ENCODE assay signal across 11 mouse cellular contexts in the genomic region with DNA sequence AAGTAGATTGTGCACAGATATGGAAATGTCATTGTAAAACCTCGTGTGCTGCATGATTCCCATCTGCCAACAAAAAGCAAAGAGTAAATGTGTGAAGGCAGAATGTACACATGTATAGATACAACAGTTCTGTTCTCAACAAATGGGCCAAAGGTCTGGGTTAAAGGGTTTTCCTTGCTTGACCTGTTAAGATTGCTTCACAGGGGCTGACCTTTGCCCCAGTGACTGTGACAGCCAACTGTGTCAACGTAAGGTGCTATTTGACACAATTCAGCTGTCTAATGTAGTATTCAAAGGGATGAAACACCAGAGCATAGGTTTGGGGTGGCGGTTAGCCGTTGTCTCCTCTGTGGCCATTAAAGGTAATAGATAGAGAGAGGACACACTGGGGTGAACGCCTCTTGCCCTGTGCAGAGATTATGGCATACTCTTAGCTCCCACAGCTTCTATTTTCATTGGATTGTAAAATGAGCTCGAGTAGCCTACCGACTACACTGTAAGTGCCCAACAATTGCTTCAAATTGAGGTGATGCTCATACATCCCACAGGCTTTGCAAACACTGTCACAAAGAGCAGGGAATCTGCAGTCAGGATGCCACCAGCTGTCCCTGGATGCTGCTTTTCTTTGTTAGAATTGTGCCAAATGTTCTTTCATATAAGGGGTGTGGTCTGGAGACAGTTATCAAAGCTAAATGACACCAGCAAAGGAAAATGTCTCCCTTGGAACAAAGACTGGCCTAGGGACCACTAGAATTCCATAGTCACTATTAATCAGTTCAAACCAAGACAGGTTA.
DNase-seq lines count a peak whose midpoint lies in the region; ATAC-seq lines count a peak whose summit lies in the region.
"Had no signal": no experiment of that assay in that cellular context is flagged by ENCODE, and none has a peak within 500 bp of the region (broad histone marks: within the 10 kb centered on the region; RNA-seq: fewer than 3 reads in every experiment).

No protein-coding gene starts in this region.

- H3K4me2 ChIP-seq in hindbrain, embryonic 16.5 days (ENCODE audit: low read length), result no peak overlapping the region
- H3K4me2 ChIP-seq: embryonic facial prominence, embryonic 13.5 days; intestine, embryonic 15.5 days; limb, embryonic 15.5 days had no signal

- no peaks in the 10 kb centered on the region for H3K27me3 ChIP-seq in hindbrain, embryonic 16.5 days (replicated peaks; ENCODE audit: control insufficient read depth, insufficient read depth, low read length)
- H3K27me3 ChIP-seq: embryonic facial prominence, embryonic 13.5 days; intestine, embryonic 15.5 days had no signal

- ATAC-seq in hindbrain, embryonic 16.5 days, result no peak
- ATAC-seq: intestine, embryonic 15.5 days had no signal

- WGBS in hindbrain, embryonic 16.5 days, result 57% methylated on average over 7 of the region's 7 CpGs

- no peaks in the 10 kb centered on the region for H3K36me3 ChIP-seq in hindbrain, embryonic 16.5 days (ENCODE audit: control insufficient read depth, insufficient read depth, low read length)
- H3K36me3 ChIP-seq: embryonic facial prominence, embryonic 13.5 days; intestine, embryonic 15.5 days; limb, embryonic 15.5 days had no signal

- H3K4me3 ChIP-seq in hindbrain, embryonic 16.5 days (ENCODE audit: low read length), result no peak overlapping the region
- H3K4me3 ChIP-seq: embryonic facial prominence, embryonic 13.5 days; intestine, embryonic 15.5 days; limb, embryonic 15.5 days had no signal

- peaks cover 11% of the 10 kb centered on the region for H3K4me1 ChIP-seq in hindbrain, embryonic 16.5 days (ENCODE audit: control insufficient read depth, insufficient read depth, low read depth, low read length)
- H3K4me1 ChIP-seq: embryonic facial prominence, embryonic 13.5 days; intestine, embryonic 15.5 days; limb, embryonic 15.5 days had no signal

- peak; percentile 76 for DNase-seq in adrenal gland, postnatal 10 days
- DNase-seq in adrenal gland, adult 8-10 months, result no peak
- DNase-seq in layer of hippocampus, adult 11-12 months (ENCODE audit: low spot score), result peak; percentile 36
- DNase-seq in layer of hippocampus, postnatal 36 days, result no peak
- DNase-seq in embryo, embryonic 10.5 days (ENCODE audit: low spot score), result peak; percentile 26
- DNase-seq in thymus, postnatal 25 days, result no peak
- no peak for DNase-seq in cerebellum, adult 9-10 months

- H3K9ac ChIP-seq in hindbrain, embryonic 16.5 days (ENCODE audit: low read depth, low read length), result no peak overlapping the region
- H3K9ac ChIP-seq: embryonic facial prominence, embryonic 13.5 days; intestine, embryonic 15.5 days; limb, embryonic 15.5 days had no signal

- no peaks in the 10 kb centered on the region for H3K9me3 ChIP-seq in hindbrain, embryonic 16.5 days (ENCODE audit: control insufficient read depth, low read length)
- H3K9me3 ChIP-seq: embryonic facial prominence, embryonic 13.5 days; intestine, embryonic 15.5 days; limb, embryonic 15.5 days had no signal

- H3K27ac ChIP-seq in hindbrain, embryonic 16.5 days (ENCODE audit: low read depth, low read length), result peak overlapping the region; percentile 48; the same call in 1 of the 2 replicates
- H3K27ac ChIP-seq: embryonic facial prominence, embryonic 13.5 days; intestine, embryonic 15.5 days; limb, embryonic 15.5 days had no signal

Comparison
In these comparisons a context has a peak if more than half of its experiments do, and no peak if none do; other contexts are left out.
1. DNase-seq: peak in adrenal gland, postnatal 10 days (single experiment), layer of hippocampus, adult 11-12 months (single experiment) and embryo, embryonic 10.5 days (single experiment); none in adrenal gland, adult 8-10 months (single experiment), layer of hippocampus, postnatal 36 days (0 of 2), thymus, postnatal 25 days (single experiment) and cerebellum, adult 9-10 months (single experiment).